Mouse (Mus musculus): Measurements from ENCODE around the gene Rab3a. TPM values are rescaled to one million over a fixed set of nuclear protein-coding genes. Genes with fewer than 3 reads are reported as not detected.

The Rab3a gene
- total and polyA plus RNA-seq, 3 experiments = 4.6 to 11.4 (median 10.8) TPM

DNA sequence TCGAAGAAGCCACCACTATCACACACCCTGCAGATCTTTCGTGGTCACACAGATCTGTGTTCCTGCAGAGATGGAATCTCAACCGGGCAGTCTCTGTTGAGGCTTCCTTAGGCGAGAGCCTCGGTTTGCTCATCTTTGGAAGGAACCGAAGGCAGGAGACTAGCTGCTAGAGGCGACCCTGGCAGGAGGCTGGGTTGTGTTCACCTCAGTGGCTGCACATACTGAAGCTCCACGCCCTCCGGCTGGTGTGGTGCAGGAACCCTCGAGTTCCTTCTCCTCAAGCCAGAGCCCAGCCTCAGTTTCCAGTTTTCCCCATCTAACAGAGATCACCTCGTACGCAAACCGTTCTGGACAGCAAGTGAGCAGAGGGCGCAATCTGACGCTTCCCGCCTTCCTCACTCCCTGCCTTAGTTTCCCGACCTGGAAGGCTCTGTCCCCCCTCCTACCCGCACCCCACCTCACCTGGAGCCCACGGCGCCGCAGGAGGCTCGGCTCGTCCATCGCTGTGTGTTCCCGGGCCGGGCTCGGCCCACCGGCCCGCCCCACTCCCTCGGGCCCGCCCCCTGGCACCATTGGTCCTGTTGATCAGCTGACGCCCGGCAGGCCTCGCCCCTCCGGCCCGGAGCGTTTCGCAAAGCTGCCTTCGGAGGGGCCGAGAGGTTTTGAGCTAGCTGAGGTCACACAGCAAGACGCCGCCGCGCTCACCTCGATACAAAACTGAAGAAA lies 50.2 kb downstream of the Rab3a start, which contains the start of gene Mast3:
Gene Mast3 (minus strand): TSS at position 574 of the 726 bp plus-strand sequence.
- H3K27me3 ChIP-seq (ENCODE audit: insufficient read depth, low read length) = peaks cover 2% of the 10 kb centered on the region; the same call in 1 of the 2 replicates
- peaks cover 19% of the 10 kb centered on the region for H3K36me3 ChIP-seq (replicated peaks)
- DNase-seq (ENCODE audit: low spot score) (peak; percentile 91), ATAC-seq (ENCODE audit: extremely low read depth, insufficient number of reproducible peaks, low FRiP score, poor library complexity, severe bottlenecking) (peak; percentile 72)
- H3K4me1 ChIP-seq (ENCODE audit: insufficient read depth, low read depth, low read length) = peaks cover 83% of the 10 kb centered on the region
- H3K9me3 ChIP-seq (replicated peaks) = no peaks in the 10 kb centered on the region
- TF ChIP-seq TAL1 (conservative IDR thresholded peaks at IDR 0.05; ENCODE audit: low read depth, low read length) (no peak), GATA2 (IDR thresholded peaks at IDR 0.05; ENCODE audit: borderline replicate concordance, low read depth, low read length) (no peak), CTCF (IDR thresholded peaks at IDR 0.05; ENCODE audit: low read depth, low read length) (no peak), POLR2AphosphoS5 (IDR thresholded peaks at IDR 0.05; ENCODE audit: insufficient replicate concordance, low read depth, low read length) (no peak), GATA1 (IDR thresholded peaks at IDR 0.05; ENCODE audit: borderline replicate concordance, low read length) (no peak)
- peak within 1 kb of the TSS; percentile 76 for H3K4me3 ChIP-seq (ENCODE audit: low read depth, low read length)

DNA sequence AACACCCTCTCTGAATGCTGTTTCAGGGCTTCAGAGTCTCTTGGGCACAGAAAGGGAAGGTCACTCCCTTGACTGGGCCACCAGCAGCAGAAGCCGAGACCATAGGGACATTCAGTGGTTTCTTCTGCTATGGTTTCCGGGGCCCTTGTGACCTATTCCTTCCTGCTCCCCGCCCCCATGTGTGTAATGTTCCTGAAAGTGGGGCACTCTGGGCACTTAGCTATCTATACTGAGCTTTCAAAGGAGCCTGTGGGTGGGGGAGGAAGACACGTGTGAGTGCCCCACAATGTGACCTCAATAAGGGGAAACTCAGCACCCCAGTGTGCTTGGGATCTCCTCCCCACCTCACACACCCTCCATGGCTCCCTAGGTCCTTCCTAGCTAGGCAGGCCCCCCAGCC lies 52.1 kb downstream of the Rab3a start:
- ATAC-seq (ENCODE audit: extremely low read depth, insufficient number of reproducible peaks, low FRiP score, poor library complexity, severe bottlenecking) (peak; percentile 32), DNase-seq (ENCODE audit: low spot score) (peak; percentile 46)
- peaks cover 93% of the 10 kb centered on the region for H3K4me1 ChIP-seq (ENCODE audit: insufficient read depth, low read depth, low read length)
- H3K27me3 ChIP-seq (ENCODE audit: insufficient read depth, low read length) = peaks cover 10% of the 10 kb centered on the region; the same call in 1 of the 2 replicates
- no peak overlapping the region; the same call in 1 of the 2 replicates for H3K4me3 ChIP-seq (ENCODE audit: low read depth, low read length)
- no peaks in the 10 kb centered on the region for H3K9me3 ChIP-seq (replicated peaks)
- peaks cover 8% of the 10 kb centered on the region for H3K36me3 ChIP-seq (replicated peaks)
- TF ChIP-seq TAL1 (conservative IDR thresholded peaks at IDR 0.05; ENCODE audit: low read depth, low read length) (no peak), GATA2 (IDR thresholded peaks at IDR 0.05; ENCODE audit: borderline replicate concordance, low read depth, low read length) (no peak), CTCF (IDR thresholded peaks at IDR 0.05; ENCODE audit: low read depth, low read length) (no peak), POLR2AphosphoS5 (IDR thresholded peaks at IDR 0.05; ENCODE audit: insufficient replicate concordance, low read depth, low read length) (no peak), GATA1 (IDR thresholded peaks at IDR 0.05; ENCODE audit: borderline replicate concordance, low read length) (no peak)

DNA sequence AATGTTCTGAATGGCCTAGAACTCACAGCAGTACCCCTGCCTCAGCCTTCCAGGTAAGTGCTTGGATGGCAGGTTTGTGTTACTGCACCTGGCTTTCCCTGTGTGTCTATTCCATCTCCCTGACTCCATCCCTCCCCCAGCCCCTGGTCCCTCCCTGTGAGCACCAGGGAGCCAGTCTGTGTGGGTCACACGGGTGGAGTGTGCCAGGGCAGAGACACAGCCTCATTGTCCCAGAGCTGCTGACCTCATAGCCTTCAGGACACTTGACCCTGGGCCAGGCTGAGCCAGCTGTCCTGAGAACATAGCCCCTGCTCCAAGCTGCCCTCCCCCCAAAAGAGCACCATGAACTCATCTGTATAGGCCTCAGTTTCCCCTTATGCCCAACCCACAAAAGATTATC lies 52.8 kb downstream of the Rab3a start:
- DNase-seq (ENCODE audit: low spot score) (no peak), ATAC-seq (ENCODE audit: extremely low read depth, insufficient number of reproducible peaks, low FRiP score, poor library complexity, severe bottlenecking) (no peak)
- TF ChIP-seq CTCF (IDR thresholded peaks at IDR 0.05; ENCODE audit: low read depth, low read length) (no peak), POLR2AphosphoS5 (IDR thresholded peaks at IDR 0.05; ENCODE audit: insufficient replicate concordance, low read depth, low read length) (no peak), GATA1 (IDR thresholded peaks at IDR 0.05; ENCODE audit: borderline replicate concordance, low read length) (no peak), GATA2 (IDR thresholded peaks at IDR 0.05; ENCODE audit: borderline replicate concordance, low read depth, low read length) (no peak), TAL1 (conservative IDR thresholded peaks at IDR 0.05; ENCODE audit: low read depth, low read length) (no peak)
- H3K4me3 ChIP-seq (ENCODE audit: low read depth, low read length) = no peak overlapping the region
- H3K27me3 ChIP-seq (ENCODE audit: insufficient read depth, low read length) = peaks cover 10% of the 10 kb centered on the region; the same call in 1 of the 2 replicates
- no peaks in the 10 kb centered on the region for H3K9me3 ChIP-seq (replicated peaks)
- peaks cover 2% of the 10 kb centered on the region for H3K36me3 ChIP-seq (replicated peaks)
- peaks cover 89% of the 10 kb centered on the region for H3K4me1 ChIP-seq (ENCODE audit: insufficient read depth, low read depth, low read length)

DNA sequence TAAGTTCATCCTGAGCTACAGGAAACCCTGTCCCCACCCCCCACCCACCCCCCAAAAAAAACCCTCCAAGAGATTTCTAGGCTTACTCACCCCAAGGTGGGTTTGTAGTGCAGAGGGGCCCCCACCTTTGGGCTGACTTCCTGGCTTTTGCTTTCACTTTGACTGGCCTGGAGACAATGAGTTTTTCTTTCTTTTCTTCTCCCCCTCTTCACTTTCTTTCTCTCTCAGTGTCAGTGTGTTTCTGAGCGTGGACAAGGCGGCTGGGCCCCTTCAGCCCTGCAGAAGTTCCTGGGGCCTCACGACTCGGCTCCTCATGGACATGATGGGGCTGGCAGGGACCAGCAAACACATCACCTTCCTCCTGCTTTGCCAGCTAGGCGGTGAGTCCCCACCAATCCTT lies 53.8 kb downstream of the Rab3a start, which contains the start of gene Il12rb1:
Gene Il12rb1 (plus strand): TSS at position 211 of the 400 bp plus-strand sequence.
- peaks cover 15% of the 10 kb centered on the region; the same call in 1 of the 2 replicates for H3K27me3 ChIP-seq (ENCODE audit: insufficient read depth, low read length)
- H3K36me3 ChIP-seq (replicated peaks) = no peaks in the 10 kb centered on the region
- TF ChIP-seq GATA1 (IDR thresholded peaks at IDR 0.05; ENCODE audit: borderline replicate concordance, low read length) (no peak), TAL1 (conservative IDR thresholded peaks at IDR 0.05; ENCODE audit: low read depth, low read length) (no peak), GATA2 (IDR thresholded peaks at IDR 0.05; ENCODE audit: borderline replicate concordance, low read depth, low read length) (no peak), POLR2AphosphoS5 (IDR thresholded peaks at IDR 0.05; ENCODE audit: insufficient replicate concordance, low read depth, low read length) (no peak), CTCF (IDR thresholded peaks at IDR 0.05; ENCODE audit: low read depth, low read length) (no peak)
- no peaks in the 10 kb centered on the region for H3K9me3 ChIP-seq (replicated peaks)
- DNase-seq (ENCODE audit: low spot score) = no peak
- no peak for ATAC-seq (ENCODE audit: extremely low read depth, insufficient number of reproducible peaks, low FRiP score, poor library complexity, severe bottlenecking)
- H3K4me3 ChIP-seq (ENCODE audit: low read depth, low read length) = no peak within 1 kb of the TSS; the same call in 1 of the 2 replicates
- H3K4me1 ChIP-seq (ENCODE audit: insufficient read depth, low read depth, low read length) = peaks cover 91% of the 10 kb centered on the region

Other genes starting within 250 kb of the Rab3a start
Only the 20 nearest of the 25 such genes appear.
- gene Isyna1, start 160.3 kb upstream of the Rab3a start, total RNA-seq (2014; fragmentation: Nextera tagmentation) = 22.9 and 24.4 TPM in 2 replicates
- 35.8 and 36.8 TPM in 2 replicates for gene Isyna1, start 160.3 kb upstream of the Rab3a start, total RNA-seq (2017)
- gene Isyna1, start 160.3 kb upstream of the Rab3a start, polyA plus RNA-seq (2012) = 141 and 157 TPM in 2 replicates
- gene Ssbp4, start 145.8 kb upstream of the Rab3a start, total RNA-seq (2014; fragmentation: Nextera tagmentation) = 21.7 and 31.0 TPM in 2 replicates
- 51.7 and 114 TPM in 2 replicates for gene Ssbp4, start 145.8 kb upstream of the Rab3a start, total RNA-seq (2017)
- gene Ssbp4, start 145.8 kb upstream of the Rab3a start, polyA plus RNA-seq (2012) = 606 and 1,025 TPM in 2 replicates
- 1.3 and 2.6 TPM in 2 replicates for gene Lrrc25, start 138.5 kb upstream of the Rab3a start, total RNA-seq (2014; fragmentation: Nextera tagmentation)
- gene Lrrc25, start 138.5 kb upstream of the Rab3a start, total RNA-seq (2017) = 1.2 and 1.6 TPM in 2 replicates
- 1.6 and 1.7 TPM in 2 replicates for gene Lrrc25, start 138.5 kb upstream of the Rab3a start, polyA plus RNA-seq (2012)
- gene Gdf15, start 122.2 kb upstream of the Rab3a start, total RNA-seq (2014; fragmentation: Nextera tagmentation) = not detected in 2 replicates
- not detected in 2 replicates for gene Gdf15, start 122.2 kb upstream of the Rab3a start, total RNA-seq (2017)
- 0.03 and 0.06 TPM in 2 replicates for gene Gdf15, start 122.2 kb upstream of the Rab3a start, polyA plus RNA-seq (2012)
- 16.6 and 23.1 TPM in 2 replicates for gene Pgpep1, start 94.3 kb upstream of the Rab3a start, total RNA-seq (2014; fragmentation: Nextera tagmentation)
- gene Pgpep1, start 94.3 kb upstream of the Rab3a start, total RNA-seq (2017) = 9.4 and 9.5 TPM in 2 replicates
- 3.1 and 3.3 TPM in 2 replicates for gene Pgpep1, start 94.3 kb upstream of the Rab3a start, polyA plus RNA-seq (2012)
- gene Lsm4, start 81.4 kb upstream of the Rab3a start, total RNA-seq (2014; fragmentation: Nextera tagmentation) = 94.1 and 95.7 TPM in 2 replicates
- gene Lsm4, start 81.4 kb upstream of the Rab3a start, total RNA-seq (2017) = 151 and 174 TPM in 2 replicates
- gene Lsm4, start 81.4 kb upstream of the Rab3a start, polyA plus RNA-seq (2012) = 889 and 1,166 TPM in 2 replicates
- gene Jund, start 55.7 kb upstream of the Rab3a start, total RNA-seq (2014; fragmentation: Nextera tagmentation) = 60.3 and 72.4 TPM in 2 replicates
- 40.2 and 75.5 TPM in 2 replicates for gene Jund, start 55.7 kb upstream of the Rab3a start, total RNA-seq (2017)
- gene Jund, start 55.7 kb upstream of the Rab3a start, polyA plus RNA-seq (2012) = 183 and 252 TPM in 2 replicates
- not detected in 2 replicates for gene Iqcn, start 51.2 kb upstream of the Rab3a start, total RNA-seq (2014; fragmentation: Nextera tagmentation)
- gene Iqcn, start 51.2 kb upstream of the Rab3a start, total RNA-seq (2017) = 0.05 and 0.06 TPM in 2 replicates
- 0.02 TPM in 1 of 2 replicates, not detected in the other for gene Iqcn, start 51.2 kb upstream of the Rab3a start, polyA plus RNA-seq (2012)
- 1.6 and 3.7 TPM in 2 replicates for gene Gm3336, start 36.1 kb upstream of the Rab3a start, total RNA-seq (2014; fragmentation: Nextera tagmentation)
- 0.93 and 2.8 TPM in 2 replicates for gene Gm3336, start 36.1 kb upstream of the Rab3a start, total RNA-seq (2017)
- 0.66 and 0.68 TPM in 2 replicates for gene Gm3336, start 36.1 kb upstream of the Rab3a start, polyA plus RNA-seq (2012)
- gene Pde4c, start 31.0 kb upstream of the Rab3a start, total RNA-seq (2014; fragmentation: Nextera tagmentation) = 0.83 TPM in 1 of 2 replicates, not detected in the other
- 0.22 TPM in 1 of 2 replicates, not detected in the other for gene Pde4c, start 31.0 kb upstream of the Rab3a start, total RNA-seq (2017)
- 0.41 and 0.95 TPM in 2 replicates for gene Pde4c, start 31.0 kb upstream of the Rab3a start, polyA plus RNA-seq (2012)
- 63.1 and 67.1 TPM in 2 replicates for gene Mpv17l2, start 6.3 kb downstream of the Rab3a start, total RNA-seq (2014; fragmentation: Nextera tagmentation)
- 13.5 and 13.9 TPM in 2 replicates for gene Mpv17l2, start 6.3 kb downstream of the Rab3a start, total RNA-seq (2017)
- 89.1 and 101 TPM in 2 replicates for gene Mpv17l2, start 6.3 kb downstream of the Rab3a start, polyA plus RNA-seq (2012)
- gene Pik3r2, start 22.0 kb downstream of the Rab3a start, total RNA-seq (2014; fragmentation: Nextera tagmentation) = 7.1 and 16.3 TPM in 2 replicates
- 11.8 and 13.3 TPM in 2 replicates for gene Pik3r2, start 22.0 kb downstream of the Rab3a start, total RNA-seq (2017)
- 55.0 and 68.8 TPM in 2 replicates for gene Pik3r2, start 22.0 kb downstream of the Rab3a start, polyA plus RNA-seq (2012)
- 79.8 and 104 TPM in 2 replicates for gene Mast3, start 50.4 kb downstream of the Rab3a start, total RNA-seq (2014; fragmentation: Nextera tagmentation)
- gene Mast3, start 50.4 kb downstream of the Rab3a start, total RNA-seq (2017) = 15.7 and 18.9 TPM in 2 replicates
- 323 and 357 TPM in 2 replicates for gene Mast3, start 50.4 kb downstream of the Rab3a start, polyA plus RNA-seq (2012)
- 1.9 and 2.7 TPM in 2 replicates for gene Il12rb1, start 53.8 kb downstream of the Rab3a start, total RNA-seq (2014; fragmentation: Nextera tagmentation)
- 2.3 and 3.1 TPM in 2 replicates for gene Il12rb1, start 53.8 kb downstream of the Rab3a start, total RNA-seq (2017)
- gene Il12rb1, start 53.8 kb downstream of the Rab3a start, polyA plus RNA-seq (2012) = 4.6 and 5.6 TPM in 2 replicates
- 7.4 and 19.6 TPM in 2 replicates for gene Arrdc2, start 85.0 kb downstream of the Rab3a start, total RNA-seq (2014; fragmentation: Nextera tagmentation)
- 12.3 and 15.0 TPM in 2 replicates for gene Arrdc2, start 85.0 kb downstream of the Rab3a start, total RNA-seq (2017)
- 78.9 and 92.7 TPM in 2 replicates for gene Arrdc2, start 85.0 kb downstream of the Rab3a start, polyA plus RNA-seq (2012)
- not detected in 2 replicates for gene Kcnn1, start 108.6 kb downstream of the Rab3a start, total RNA-seq (2014; fragmentation: Nextera tagmentation)
- 0.12 and 0.22 TPM in 2 replicates for gene Kcnn1, start 108.6 kb downstream of the Rab3a start, total RNA-seq (2017)
- 0.02 and 0.03 TPM in 2 replicates for gene Kcnn1, start 108.6 kb downstream of the Rab3a start, polyA plus RNA-seq (2012)
- gene Ccdc124, start 119.3 kb downstream of the Rab3a start, total RNA-seq (2014; fragmentation: Nextera tagmentation) = 17.0 and 18.9 TPM in 2 replicates
- 16.1 and 16.7 TPM in 2 replicates for gene Ccdc124, start 119.3 kb downstream of the Rab3a start, total RNA-seq (2017)
- gene Ccdc124, start 119.3 kb downstream of the Rab3a start, polyA plus RNA-seq (2012) = 171 and 172 TPM in 2 replicates
- not detected in 2 replicates for gene Slc5a5, start 138.1 kb downstream of the Rab3a start, total RNA-seq (2014; fragmentation: Nextera tagmentation)
- gene Slc5a5, start 138.1 kb downstream of the Rab3a start, total RNA-seq (2017) = 0.06 TPM in 1 of 2 replicates, not detected in the other
- gene Slc5a5, start 138.1 kb downstream of the Rab3a start, polyA plus RNA-seq (2012) = 0.26 and 0.28 TPM in 2 replicates
- gene Rpl18a, start 142.7 kb downstream of the Rab3a start, total RNA-seq (2014; fragmentation: Nextera tagmentation) = 12,197 and 12,967 TPM in 2 replicates
- gene Rpl18a, start 142.7 kb downstream of the Rab3a start, total RNA-seq (2017) = 1,575 and 1,810 TPM in 2 replicates
- gene Rpl18a, start 142.7 kb downstream of the Rab3a start, polyA plus RNA-seq (2012) = 3,365 and 5,482 TPM in 2 replicates
- gene Map1s, start 151.3 kb downstream of the Rab3a start, total RNA-seq (2014; fragmentation: Nextera tagmentation) = 26.3 and 29.6 TPM in 2 replicates
- 8.7 and 9.5 TPM in 2 replicates for gene Map1s, start 151.3 kb downstream of the Rab3a start, total RNA-seq (2017)
- gene Map1s, start 151.3 kb downstream of the Rab3a start, polyA plus RNA-seq (2012) = 135 and 147 TPM in 2 replicates